Mouse (Mus musculus) heart, adult 2 months (tissue): ENCODE measurements around the gene 4930412O13Rik. TPM values are rescaled to one million over a fixed set of nuclear protein-coding genes. Genes with fewer than 3 reads are reported as not detected.

Source experiments
- DNase-seq, 2 experiments: peaks; one replicate each; pipeline ENCODE4 v3.0.0; 2021
- H3K27ac ChIP-seq: fragments of 200-600 bp; 2 replicates; pipeline ENCODE4 v1.8.1; 2022
- H3K27me3 ChIP-seq: fragments of 200-500 bp; 2 replicates; pipeline ENCODE4 v1.6.1; 2012; ENCODE audit warnings: mild to moderate bottlenecking, low read length, inconsistent platforms, mixed read lengths; ENCODE audit not compliant: control insufficient read depth, insufficient read depth
- H3K36me3 ChIP-seq: fragments of 200-500 bp; 2 replicates; pipeline ENCODE4 v1.6.1; 2012; ENCODE audit warnings: low read length, inconsistent platforms; ENCODE audit not compliant: control insufficient read depth, insufficient read depth
- H3K4me1 ChIP-seq: fragments of 200-500 bp; 2 replicates; pipeline ENCODE4 v1.6.1; 2011; ENCODE audit warnings: low read length; ENCODE audit not compliant: control insufficient read depth, insufficient read depth
- H3K4me3 ChIP-seq: fragments of 200-600 bp; 2 replicates; pipeline ENCODE4 v1.8.1; 2022
- H3K79me2 ChIP-seq: fragments of 200-500 bp; replicated peaks from 2 replicates; pipeline ENCODE4 v1.6.1; 2012; ENCODE audit warnings: mild to moderate bottlenecking, inconsistent platforms, low read length, moderate library complexity, mixed read lengths; ENCODE audit not compliant: control insufficient read depth, insufficient read depth
- H3K9ac ChIP-seq: fragments of 200-500 bp; 2 replicates; pipeline ENCODE4 v1.6.1; 2012; ENCODE audit warnings: low read depth, mild to moderate bottlenecking, control low read depth, inconsistent platforms, low read length, mixed read lengths
- CTCF ChIP-seq: fragments of 200-600 bp; IDR thresholded peaks from 2 replicates; pipeline ENCODE4 v1.8.1; 2022; ENCODE audit warnings: antibody characterized with exemption, mild to moderate bottlenecking, moderate library complexity
- EP300 ChIP-seq: fragments of 200-500 bp; IDR thresholded peaks from 2 replicates; pipeline ENCODE4 v1.6.1; 2011; ENCODE audit warnings: low read depth, low read length, control low read depth; ENCODE audit not compliant: insufficient read depth
- POLR2A ChIP-seq: fragments of 200-500 bp; IDR thresholded peaks from 2 replicates; pipeline ENCODE4 v1.6.1; 2011; ENCODE audit warnings: mild to moderate bottlenecking, low read depth, low read length, control low read depth; ENCODE audit not compliant: insufficient read depth
- WGBS: fragments of 180-500 bp; shearing (Covaris S2); methylation state at CpG from one replicate; pipeline ENCODE4 v1.1.7; 2018; 5-methylcytosine and 5-hydroxymethylcytosine counted together
- intact Hi-C: fragments of 180-260 bp; cut with DNase I; formaldehyde crosslinking; loops from one replicate; pipeline ENCODE4 v1.15.1; 2025
- polyA plus RNA-seq: library from polyadenylated mRNA; depleted of rRNA; stranded (reverse); fragments of >200 nt; gene quantifications from 2 replicates; pipeline ENCODE4 v1.2.3, GENCODE M21; 2012
- total RNA-seq, 2 experiments: library from RNA; stranded (reverse); gene quantifications; 2 replicates each; pipeline ENCODE4 v1.2.3; 2021

4930412O13Rik gene
- total and polyA plus RNA-seq, 3 experiments: not detected

GRCm38 (mm10) chr2:9890906-9891305 is 9.9 kb downstream of the 4930412O13Rik start:
- Histone ChIP-seq H3K9ac (no peak overlapping the region), H3K4me3 (no peak overlapping the region), H3K36me3 (no peaks in the 10 kb centered on the region), H3K27me3 (peaks cover 29% of the 10 kb centered on the region), H3K4me1 (no peaks in the 10 kb centered on the region), H3K27ac (no peak overlapping the region), H3K79me2 (no peaks in the 10 kb centered on the region)
- no peak for DNase-seq
- TF ChIP-seq CTCF: no peak
- no peak for TF ChIP-seq EP300
- no peak for TF ChIP-seq POLR2A
- WGBS: 8% methylated on average over 5 of the region's 5 CpGs
- intact Hi-C loops: no loop called here

GRCm38 (mm10) chr2:9892541-9892940 is 11.5 kb downstream of the 4930412O13Rik start:
- no peak for DNase-seq
- Histone ChIP-seq H3K4me3 (no peak overlapping the region), H3K4me1 (no peaks in the 10 kb centered on the region), H3K79me2 (no peaks in the 10 kb centered on the region), H3K9ac (no peak overlapping the region), H3K27me3 (peaks cover 34% of the 10 kb centered on the region), H3K27ac (no peak overlapping the region), H3K36me3 (no peaks in the 10 kb centered on the region)
- WGBS: 22% methylated on average over 7 of the region's 7 CpGs
- TF ChIP-seq EP300 (no peak), POLR2A (no peak), CTCF (no peak)
- intact Hi-C loops: no loop called here

- Histone ChIP-seq H3K36me3 (no peaks in the 10 kb centered on the region), H3K27ac (no peak overlapping the region), H3K4me1 (no peaks in the 10 kb centered on the region), H3K79me2 (no peaks in the 10 kb centered on the region), H3K27me3 (peaks cover 30% of the 10 kb centered on the region), H3K9ac (no peak overlapping the region), H3K4me3 (no peak overlapping the region)
- intact Hi-C loops: no loop called here
- WGBS: 8% methylated on average over 6 of the region's 6 CpGs
- no peak for DNase-seq
- TF ChIP-seq POLR2A (no peak), CTCF (no peak), EP300 (no peak)
Measured at GRCm38 (mm10) chr2:9893272-9893953, 12.4 kb downstream of the 4930412O13Rik start.

- no peak for TF ChIP-seq EP300
- no peak for TF ChIP-seq POLR2A
- no peak for TF ChIP-seq CTCF
- intact Hi-C loops: no loop called here
- no peak overlapping the region for H3K9ac ChIP-seq
- WGBS: 5% methylated on average over 19 of the region's 19 CpGs
- peaks cover 21% of the 10 kb centered on the region for H3K27me3 ChIP-seq
- H3K79me2 ChIP-seq: no peaks in the 10 kb centered on the region
- H3K27ac ChIP-seq: no peak overlapping the region
- no peaks in the 10 kb centered on the region for H3K36me3 ChIP-seq
- H3K4me3 ChIP-seq: no peak overlapping the region
- H3K4me1 ChIP-seq: no peaks in the 10 kb centered on the region
- no peak for DNase-seq
Measured at GRCm38 (mm10) chr2:9894836-9895593, 14.0 kb downstream of the 4930412O13Rik start.

- Histone ChIP-seq H3K27ac (no peak overlapping the region), H3K4me1 (no peaks in the 10 kb centered on the region), H3K36me3 (no peaks in the 10 kb centered on the region), H3K79me2 (no peaks in the 10 kb centered on the region), H3K27me3 (peaks cover 18% of the 10 kb centered on the region), H3K4me3 (no peak overlapping the region), H3K9ac (no peak overlapping the region)
- intact Hi-C loops: no loop called here
- TF ChIP-seq EP300 (no peak), POLR2A (no peak), CTCF (no peak)
- WGBS: 5% methylated on average over 22 of the region's 22 CpGs
- no peak for DNase-seq
Measured at GRCm38 (mm10) chr2:9896097-9896770, 15.2 kb downstream of the 4930412O13Rik start.

- Histone ChIP-seq H3K9ac (no peak overlapping the region), H3K27me3 (peaks cover 17% of the 10 kb centered on the region), H3K4me1 (no peaks in the 10 kb centered on the region), H3K79me2 (no peaks in the 10 kb centered on the region), H3K27ac (no peak overlapping the region), H3K4me3 (no peak overlapping the region), H3K36me3 (no peaks in the 10 kb centered on the region)
- no peak for DNase-seq
- WGBS: 46% methylated on average over 8 of the region's 8 CpGs
- TF ChIP-seq POLR2A (no peak), EP300 (no peak), CTCF (no peak)
- intact Hi-C loops: no loop called here
Measured at GRCm38 (mm10) chr2:9897846-9898245, 16.8 kb downstream of the 4930412O13Rik start.
